Mouse (Mus musculus): ENCODE measurements at regions not wholly inside any gene's neighbourhood (a gene's known extent, or its start where the extent isn't known, plus 50 kb on each side); places are given as distances from the start of the nearest gene placed in this dataset.
A peak's percentile ranks its signal among the peaks of the same experiment; 100 is the strongest.

GRCm38 (mm10) chr1:185681610-185682457, 227.2 kb downstream of the Slc30a10 start:
- no peaks in the 10 kb centered on the region for H3K27me3 ChIP-seq (ENCODE audit: insufficient read depth, poor library complexity, severe bottlenecking)
- H3K9me3 ChIP-seq, result no peaks in the 10 kb centered on the region
- DNase-seq (ENCODE audit: low spot score), result no peak
- H3K4me3 ChIP-seq, result no peak overlapping the region
- 37% methylated on average over 21 of the region's 21 CpGs for WGBS
- peak overlapping the region; percentile 70 for H3K27ac ChIP-seq
- H3K36me3 ChIP-seq, result no peaks in the 10 kb centered on the region
- peaks cover 9% of the 10 kb centered on the region; the same call in 1 of the 2 replicates for H3K4me1 ChIP-seq

DNA sequence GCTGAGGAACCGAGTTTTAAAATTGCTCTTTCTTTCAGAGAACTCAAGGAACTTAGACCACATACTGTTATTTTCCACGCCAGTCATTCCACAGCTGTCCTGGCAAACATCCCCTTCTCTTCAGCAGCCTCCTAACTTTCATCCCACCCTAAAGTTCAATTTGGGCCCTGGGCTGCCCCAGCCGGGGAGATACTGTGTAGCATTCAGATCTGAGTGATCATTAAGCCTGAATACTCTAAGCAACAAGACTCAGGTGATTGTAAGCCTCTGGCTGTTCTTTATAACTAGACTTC, 227.8 kb downstream of the Slc30a10 start:
- H3K4me3 ChIP-seq, result no peak overlapping the region
- peaks cover 9% of the 10 kb centered on the region; the same call in 1 of the 2 replicates for H3K4me1 ChIP-seq
- H3K9me3 ChIP-seq, result no peaks in the 10 kb centered on the region
- DNase-seq (ENCODE audit: low spot score), result no peak
- 59% methylated on average over 3 of the region's 3 CpGs for WGBS
- H3K36me3 ChIP-seq, result no peaks in the 10 kb centered on the region
- H3K27me3 ChIP-seq (ENCODE audit: insufficient read depth, poor library complexity, severe bottlenecking), result no peaks in the 10 kb centered on the region
- H3K27ac ChIP-seq, result peak overlapping the region; percentile 70

GRCm38 (mm10) chr1:185684638-185685037, 230.0 kb downstream of the Slc30a10 start:
- H3K4me3 ChIP-seq, result no peak overlapping the region
- no peaks in the 10 kb centered on the region for H3K9me3 ChIP-seq
- H3K27ac ChIP-seq, result no peak overlapping the region
- H3K36me3 ChIP-seq, result no peaks in the 10 kb centered on the region
- 76% methylated on average over 9 of the region's 9 CpGs for WGBS
- 0 out of 2 replicates have a peak, but pooled peaks cover 6% of the 10 kb centered on the region for H3K4me1 ChIP-seq
- no peaks in the 10 kb centered on the region for H3K27me3 ChIP-seq (ENCODE audit: insufficient read depth, poor library complexity, severe bottlenecking)
- DNase-seq (ENCODE audit: low spot score), result no peak

DNA sequence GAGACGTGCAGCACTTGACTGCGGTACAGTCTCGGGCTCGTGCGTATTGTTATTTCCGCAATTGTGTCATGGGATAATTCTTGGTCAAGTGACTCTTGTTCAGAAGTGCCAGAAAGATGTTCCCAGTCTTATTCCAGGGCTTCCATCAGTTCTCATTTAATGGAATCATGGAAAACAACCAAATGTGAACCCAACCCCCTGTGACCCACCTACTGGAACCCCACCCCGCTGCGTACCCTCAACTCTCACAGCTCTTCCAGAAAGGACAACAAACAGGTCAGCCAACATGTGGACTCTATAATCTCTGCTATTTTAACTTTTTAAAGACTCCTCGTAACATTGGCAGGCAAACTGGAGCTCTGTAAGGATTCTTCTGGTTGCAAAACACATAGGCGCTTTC, 233.9 kb downstream of the Slc30a10 start:
- H3K27me3 ChIP-seq (ENCODE audit: insufficient read depth, poor library complexity, severe bottlenecking), result no peaks in the 10 kb centered on the region
- H3K4me1 ChIP-seq, result no peaks in the 10 kb centered on the region
- H3K9me3 ChIP-seq, result no peaks in the 10 kb centered on the region
- H3K27ac ChIP-seq, result no peak overlapping the region
- no peak overlapping the region for H3K4me3 ChIP-seq
- H3K36me3 ChIP-seq, result no peaks in the 10 kb centered on the region
- 97% methylated on average over 10 of the region's 10 CpGs for WGBS
- DNase-seq (ENCODE audit: low spot score), result no peak

- WGBS, result 78% methylated on average over 2 of the region's 2 CpGs
- H3K4me1 ChIP-seq, result no peaks in the 10 kb centered on the region
- no peaks in the 10 kb centered on the region for H3K9me3 ChIP-seq
- DNase-seq (ENCODE audit: low spot score), result no peak
- H3K4me3 ChIP-seq, result no peak overlapping the region
- H3K27ac ChIP-seq, result no peak overlapping the region
- no peaks in the 10 kb centered on the region for H3K36me3 ChIP-seq
- H3K27me3 ChIP-seq (ENCODE audit: insufficient read depth, poor library complexity, severe bottlenecking), result no peaks in the 10 kb centered on the region
These were observed 240.7 kb downstream of the Slc30a10 start for GRCm38 (mm10) chr1:185695394-185695793.

- H3K36me3 ChIP-seq, result no peaks in the 10 kb centered on the region
- H3K9me3 ChIP-seq, result no peaks in the 10 kb centered on the region
- H3K4me1 ChIP-seq, result no peaks in the 10 kb centered on the region
- WGBS, result 82% methylated on average over 6 of the region's 6 CpGs
- no peak overlapping the region for H3K27ac ChIP-seq
- H3K4me3 ChIP-seq, result no peak overlapping the region
- no peak for DNase-seq (ENCODE audit: low spot score)
- no peaks in the 10 kb centered on the region for H3K27me3 ChIP-seq (ENCODE audit: insufficient read depth, poor library complexity, severe bottlenecking)
These were observed 245.1 kb downstream of the Slc30a10 start for GRCm38 (mm10) chr1:185699758-185700157.

DNA sequence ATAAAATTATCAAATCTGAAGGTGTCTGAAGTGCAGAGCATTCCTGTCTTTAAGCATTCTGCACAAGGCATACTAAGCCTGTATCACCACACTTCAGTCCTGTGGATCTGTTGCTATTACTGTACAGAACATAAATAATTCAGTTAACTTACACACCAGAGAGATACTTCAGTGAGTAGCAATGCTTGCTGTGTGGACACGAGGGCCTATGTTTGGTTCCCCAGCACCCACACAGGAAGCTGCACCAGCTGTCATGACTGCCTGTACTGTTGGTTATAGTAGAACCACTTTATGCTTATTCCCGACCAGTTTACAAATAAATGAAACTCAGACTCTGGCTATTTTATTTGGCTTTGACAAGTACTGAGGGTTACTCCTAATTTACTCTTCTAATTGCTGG, 271.7 kb downstream of the Slc30a10 start:
- 84% methylated on average over 2 of the region's 2 CpGs for WGBS
- Histone ChIP-seq H3K27me3 (ENCODE audit: insufficient read depth, poor library complexity, severe bottlenecking) (no peaks in the 10 kb centered on the region; the same call in 1 of the 2 replicates), H3K4me1 (peaks cover 37% of the 10 kb centered on the region), H3K9me3 (no peaks in the 10 kb centered on the region), H3K36me3 (no peaks in the 10 kb centered on the region), H3K4me3 (no peak overlapping the region), H3K27ac (no peak overlapping the region)
- DNase-seq (ENCODE audit: low spot score), result no peak

DNA sequence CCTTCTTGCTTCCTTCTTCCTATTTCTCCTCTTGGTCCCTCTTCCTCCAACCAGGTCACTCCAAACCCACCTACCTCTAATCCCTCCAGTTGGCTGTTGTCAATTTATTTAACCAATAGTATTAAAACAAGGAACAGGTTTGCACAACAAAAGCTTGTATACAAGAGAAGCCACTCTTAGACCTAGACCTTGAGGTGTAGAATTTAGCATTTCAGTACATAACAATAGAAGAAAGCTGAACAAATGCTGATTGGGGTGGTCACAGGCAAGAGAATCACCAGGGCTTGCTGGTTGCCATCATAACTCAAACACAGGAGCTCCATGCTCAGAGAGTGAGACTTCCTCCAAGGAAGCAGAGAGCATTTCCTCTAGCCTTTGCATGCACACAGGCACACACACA, 272.2 kb downstream of the Slc30a10 start:
- no peaks in the 10 kb centered on the region for H3K36me3 ChIP-seq
- peak overlapping the region; percentile 78 for H3K27ac ChIP-seq
- H3K4me1 ChIP-seq, result peaks cover 37% of the 10 kb centered on the region
- H3K9me3 ChIP-seq, result no peaks in the 10 kb centered on the region
- no peak overlapping the region for H3K4me3 ChIP-seq
- no peaks in the 10 kb centered on the region; the same call in 1 of the 2 replicates for H3K27me3 ChIP-seq (ENCODE audit: insufficient read depth, poor library complexity, severe bottlenecking)
- DNase-seq (ENCODE audit: low spot score), result no peak

GRCm38 (mm10) chr1:185727749-185728148, 273.1 kb downstream of the Slc30a10 start:
- no peaks in the 10 kb centered on the region for H3K36me3 ChIP-seq
- H3K27ac ChIP-seq, result peak overlapping the region; percentile 67
- no peaks in the 10 kb centered on the region for H3K9me3 ChIP-seq
- H3K27me3 ChIP-seq (ENCODE audit: insufficient read depth, poor library complexity, severe bottlenecking), result no peaks in the 10 kb centered on the region; the same call in 1 of the 2 replicates
- H3K4me3 ChIP-seq, result no peak overlapping the region
- 17% methylated on average over 4 of the region's 4 CpGs for WGBS
- peak; percentile 79 for DNase-seq (ENCODE audit: low spot score)
- H3K4me1 ChIP-seq, result peaks cover 37% of the 10 kb centered on the region

GRCm38 (mm10) chr1:185728406-185728805, 273.8 kb downstream of the Slc30a10 start:
- no peak for DNase-seq (ENCODE audit: low spot score)
- WGBS, result 40% methylated on average over 3 of the region's 3 CpGs
- Histone ChIP-seq H3K4me1 (peaks cover 37% of the 10 kb centered on the region), H3K9me3 (no peaks in the 10 kb centered on the region), H3K36me3 (no peaks in the 10 kb centered on the region), H3K27ac (peak overlapping the region; percentile 67), H3K4me3 (no peak overlapping the region), H3K27me3 (ENCODE audit: insufficient read depth, poor library complexity, severe bottlenecking) (no peaks in the 10 kb centered on the region; the same call in 1 of the 2 replicates)

DNA sequence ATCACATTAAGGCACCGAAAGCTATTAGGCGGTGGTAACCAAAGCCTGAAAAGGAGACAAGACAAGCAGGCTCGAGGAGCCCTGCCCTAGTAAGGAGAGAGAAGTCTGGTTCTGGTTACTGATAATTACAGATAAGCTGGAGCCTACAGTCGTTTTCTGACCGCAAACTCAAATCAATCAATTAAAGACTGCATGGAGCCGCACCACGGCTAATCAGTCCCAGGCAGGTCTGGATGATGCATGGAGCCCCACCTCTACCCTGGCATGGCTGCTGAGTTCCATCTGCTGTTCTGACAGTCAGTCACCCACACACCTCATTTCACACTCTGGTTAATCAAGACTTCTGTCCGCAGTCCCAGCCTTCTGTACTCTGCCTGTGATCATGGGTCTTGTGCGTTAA, 276.4 kb downstream of the Slc30a10 start:
- Histone ChIP-seq H3K27ac (0 out of 2 replicates have a peak overlapping the region, but pooled peaks have one; percentile 36), H3K27me3 (ENCODE audit: insufficient read depth, poor library complexity, severe bottlenecking) (no peaks in the 10 kb centered on the region; the same call in 1 of the 2 replicates), H3K9me3 (no peaks in the 10 kb centered on the region), H3K36me3 (no peaks in the 10 kb centered on the region), H3K4me1 (peaks cover 37% of the 10 kb centered on the region), H3K4me3 (no peak overlapping the region)
- DNase-seq (ENCODE audit: low spot score), result peak; percentile 79
- 22% methylated on average over 9 of the region's 9 CpGs for WGBS

GRCm38 (mm10) chr1:185736773-185737172, 282.1 kb downstream of the Slc30a10 start:
- Histone ChIP-seq H3K4me3 (no peak overlapping the region), H3K9me3 (no peaks in the 10 kb centered on the region), H3K4me1 (peaks cover 8% of the 10 kb centered on the region; the same call in 1 of the 2 replicates), H3K36me3 (no peaks in the 10 kb centered on the region), H3K27me3 (ENCODE audit: insufficient read depth, poor library complexity, severe bottlenecking) (no peaks in the 10 kb centered on the region), H3K27ac (no peak overlapping the region)
- DNase-seq (ENCODE audit: low spot score), result no peak
- 72% methylated on average over 2 of the region's 2 CpGs for WGBS

GRCm38 (mm10) chr1:185741034-185741890, 286.6 kb downstream of the Slc30a10 start:
- H3K36me3 ChIP-seq, result no peaks in the 10 kb centered on the region
- DNase-seq (ENCODE audit: low spot score), result no peak
- H3K4me3 ChIP-seq, result no peak overlapping the region
- H3K27ac ChIP-seq, result peak overlapping the region; percentile 70
- H3K27me3 ChIP-seq (ENCODE audit: insufficient read depth, poor library complexity, severe bottlenecking), result no peaks in the 10 kb centered on the region
- peaks cover 8% of the 10 kb centered on the region; the same call in 1 of the 2 replicates for H3K4me1 ChIP-seq
- WGBS, result 54% methylated on average over 11 of the region's 11 CpGs
- no peaks in the 10 kb centered on the region for H3K9me3 ChIP-seq

Measured in heart, embryonic 10.5 days (tissue).